Mouse (Mus musculus) left cerebral cortex, adult 2 months (tissue): ENCODE measurements around the gene Nhlrc3. TPM values are rescaled to one million over a fixed set of nuclear protein-coding genes. Genes with fewer than 3 reads are reported as not detected.

Experiments used
- DNase-seq, 2 experiments: peaks; one replicate each; pipeline ENCODE4 v3.0.0; 2021 to 2022; ENCODE audit warnings: low spot score in 2 of 2, mixed read lengths in 1 of 2; ENCODE audit errors: extremely low spot score in 1 of 2
- H3K27ac ChIP-seq: fragments of 200-600 bp; 2 replicates; pipeline ENCODE4 v1.8.1; 2022
- H3K4me3 ChIP-seq: fragments of 200-600 bp; 2 replicates; pipeline ENCODE4 v1.8.1; 2022
- CTCF ChIP-seq: fragments of 200-600 bp; IDR thresholded peaks from 2 replicates; pipeline ENCODE4 v1.8.1; 2022; ENCODE audit warnings: antibody characterized with exemption, mild to moderate bottlenecking, moderate library complexity
- intact Hi-C: fragments of 180-260 bp; cut with DNase I; formaldehyde crosslinking; loops from one replicate; pipeline ENCODE4 v1.15.1; 2025
- total RNA-seq, 2 experiments: library from RNA; stranded (reverse); gene quantifications; 2 replicates each; pipeline ENCODE4 v1.2.3; 2021

The Nhlrc3 gene
- total RNA-seq, 2 experiments from 2014 or later: 8.2 to 11.1 TPM

DNA sequence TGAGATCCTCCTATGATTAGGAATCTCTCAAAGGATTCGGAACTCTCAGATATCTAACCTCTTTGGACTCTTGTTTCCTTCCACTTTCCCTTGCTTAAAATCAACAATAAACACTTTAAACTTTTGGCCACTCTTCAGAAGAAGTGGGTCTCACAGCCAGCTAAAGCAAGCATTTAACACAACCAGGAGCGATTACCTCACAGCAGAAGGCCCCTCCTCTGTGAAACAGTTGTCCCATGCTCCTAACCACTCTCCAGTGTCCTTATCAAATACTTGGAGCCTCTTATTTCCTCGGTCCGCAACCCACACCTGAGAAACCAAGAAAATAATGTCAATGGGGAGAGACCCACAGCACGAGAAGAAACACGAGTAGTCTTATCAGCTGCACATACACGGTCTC, 9.8 kb downstream of the Nhlrc3 start:
- intact Hi-C loops: no loop called here
- Histone ChIP-seq H3K27ac (no peak overlapping the region), H3K4me3 (no peak overlapping the region)
- TF ChIP-seq CTCF: no peak
- DNase-seq: no peak

DNA sequence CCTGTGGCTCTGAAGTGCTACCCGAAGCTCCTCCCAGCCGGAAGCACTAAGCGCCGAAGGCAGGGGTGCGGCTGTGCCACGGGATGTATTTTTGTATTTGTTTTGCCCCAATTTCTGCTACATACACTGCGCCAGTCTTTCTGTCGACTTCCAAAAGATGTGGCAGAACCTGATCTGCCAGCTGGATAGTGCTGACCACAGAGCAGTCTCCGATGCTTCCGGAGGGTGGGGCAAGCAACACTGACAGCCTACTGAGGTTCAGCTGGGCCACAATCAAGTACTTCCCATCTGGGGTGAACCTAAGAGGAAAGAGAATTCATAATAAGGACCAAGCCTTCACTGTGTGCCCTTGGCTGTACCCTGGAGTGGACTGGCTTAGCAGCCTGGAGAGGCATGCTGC, 10.8 kb downstream of the Nhlrc3 start:
- TF ChIP-seq CTCF: no peak
- Histone ChIP-seq H3K4me3 (no peak overlapping the region), H3K27ac (no peak overlapping the region)
- DNase-seq: no peak
- intact Hi-C loops: no loop called here

DNA sequence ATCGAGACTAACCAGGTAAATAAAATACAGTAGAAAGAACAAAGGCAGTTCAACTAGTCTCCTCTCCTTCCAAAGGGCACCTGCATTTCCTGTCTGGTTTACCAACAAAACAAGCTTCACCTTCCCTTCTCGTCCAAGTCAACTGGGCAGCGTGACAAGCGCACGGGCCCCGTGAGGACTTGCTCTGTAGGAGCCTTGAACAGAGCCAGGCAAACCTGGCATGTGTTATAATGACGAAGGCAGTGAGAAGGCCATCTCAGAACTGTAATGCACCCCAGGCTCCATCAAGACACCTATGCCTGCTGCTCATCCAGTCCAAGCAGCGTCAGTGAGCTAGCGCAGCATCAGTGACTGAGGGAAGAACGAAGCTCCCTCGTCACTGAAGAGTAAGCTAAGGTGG, 12.5 kb downstream of the Nhlrc3 start:
- Histone ChIP-seq H3K27ac (no peak overlapping the region), H3K4me3 (no peak overlapping the region)
- no peak for TF ChIP-seq CTCF
- peak in 1 of 2 experiments; percentile 7 for DNase-seq
- intact Hi-C loops: no loop called here

DNA sequence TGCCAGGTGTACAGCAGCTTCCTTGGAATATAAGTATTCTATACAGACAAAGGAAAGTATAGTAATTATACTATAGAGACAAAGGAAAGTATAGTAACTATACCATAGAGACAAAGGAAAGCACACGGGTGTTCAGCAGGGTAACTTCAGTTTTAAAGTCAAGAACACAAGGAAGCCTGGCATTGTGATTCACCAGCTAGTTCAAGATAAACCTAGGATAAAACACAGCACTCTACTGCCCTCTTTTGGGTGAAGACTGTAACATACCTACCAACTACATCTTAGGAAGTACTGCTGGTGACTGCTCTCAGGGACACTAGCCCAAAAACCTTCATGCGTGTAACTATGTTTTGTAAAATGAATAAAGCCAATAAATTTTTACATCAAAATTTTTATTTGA, 14.9 kb downstream of the Nhlrc3 start:
- peak; percentile 90 for TF ChIP-seq CTCF
- Histone ChIP-seq H3K27ac (no peak overlapping the region), H3K4me3 (no peak overlapping the region)
- peak in 1 of 2 experiments; percentile 61 for DNase-seq
- intact Hi-C loops: loop anchor here (1.0 to 10.0 kb wide), 2 partner anchors 183 to 419 kb away; no protein-coding TSS in a partner anchor

DNA sequence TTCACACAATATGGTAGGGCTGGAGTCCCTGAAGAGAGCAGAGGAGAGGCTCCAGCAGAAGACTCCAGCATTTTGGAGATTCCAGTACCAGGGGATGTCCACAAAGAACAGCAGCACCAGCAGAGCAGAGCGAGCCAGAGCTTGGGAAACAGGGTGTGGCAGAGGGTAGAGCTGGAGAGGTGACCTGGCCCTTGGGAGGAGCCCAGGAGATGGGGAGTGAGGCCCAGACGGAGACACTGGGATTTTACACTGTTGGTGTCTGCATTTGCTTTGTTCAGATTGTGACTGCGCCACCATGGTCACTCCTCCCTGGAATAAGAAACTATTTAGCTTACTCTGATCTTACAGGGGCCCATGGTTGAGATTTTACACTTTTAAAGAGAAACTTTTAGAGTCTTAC, 16.3 kb downstream of the Nhlrc3 start:
- peak in 1 of 2 experiments; percentile 7 for DNase-seq
- H3K4me3 ChIP-seq: no peak overlapping the region
- TF ChIP-seq CTCF: no peak
- intact Hi-C loops: loop anchor here (10.0 kb wide), 1 partner anchor 182 kb away; no protein-coding TSS in a partner anchor
- H3K27ac ChIP-seq: no peak overlapping the region

DNA sequence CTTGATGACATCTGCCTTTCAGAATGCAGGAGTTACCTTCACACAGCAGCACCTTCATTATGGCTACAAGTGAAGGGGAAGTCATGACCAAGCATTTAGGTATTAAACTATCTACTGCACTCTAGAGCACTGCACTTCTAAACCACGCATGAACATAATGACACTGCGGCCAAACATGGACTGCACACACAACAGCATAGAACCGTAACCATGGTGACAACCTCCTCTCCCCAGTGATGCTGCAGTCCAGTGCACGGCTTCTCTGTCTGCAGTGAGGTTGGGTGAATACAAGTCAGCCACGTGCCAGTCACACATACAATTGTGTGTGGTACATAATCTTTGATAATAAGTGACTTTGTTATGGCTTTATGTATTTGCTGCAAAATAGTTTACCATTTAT, 17.6 kb downstream of the Nhlrc3 start:
- H3K27ac ChIP-seq: no peak overlapping the region
- intact Hi-C loops: loop anchor here (10.0 kb wide), 1 partner anchor 181 kb away; no protein-coding TSS in a partner anchor
- TF ChIP-seq CTCF: no peak
- H3K4me3 ChIP-seq: no peak overlapping the region
- DNase-seq: no peak

DNA sequence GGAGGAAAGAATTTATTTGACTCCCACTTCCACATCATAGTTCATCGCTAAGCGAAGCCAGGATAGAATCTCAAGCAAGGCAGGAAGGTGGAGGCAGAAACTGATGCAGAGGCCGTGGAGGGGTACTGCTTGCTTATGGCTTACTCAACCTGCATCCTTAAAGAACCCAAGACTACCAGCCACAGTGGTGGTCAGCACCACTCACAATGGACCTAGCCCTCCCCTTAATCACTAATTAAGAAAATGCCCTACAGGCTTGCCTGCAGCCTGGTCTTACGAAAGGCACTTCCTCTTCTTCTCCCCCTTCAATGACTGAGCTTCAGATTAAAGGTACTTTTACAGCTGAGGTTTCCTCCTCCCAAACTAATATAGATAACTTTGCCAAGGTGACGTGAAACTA, 26.6 kb downstream of the Nhlrc3 start:
- no peak for DNase-seq
- no peak for TF ChIP-seq CTCF
- no peak overlapping the region for H3K4me3 ChIP-seq
- H3K27ac ChIP-seq: no peak overlapping the region
- intact Hi-C loops: no loop called here

DNA sequence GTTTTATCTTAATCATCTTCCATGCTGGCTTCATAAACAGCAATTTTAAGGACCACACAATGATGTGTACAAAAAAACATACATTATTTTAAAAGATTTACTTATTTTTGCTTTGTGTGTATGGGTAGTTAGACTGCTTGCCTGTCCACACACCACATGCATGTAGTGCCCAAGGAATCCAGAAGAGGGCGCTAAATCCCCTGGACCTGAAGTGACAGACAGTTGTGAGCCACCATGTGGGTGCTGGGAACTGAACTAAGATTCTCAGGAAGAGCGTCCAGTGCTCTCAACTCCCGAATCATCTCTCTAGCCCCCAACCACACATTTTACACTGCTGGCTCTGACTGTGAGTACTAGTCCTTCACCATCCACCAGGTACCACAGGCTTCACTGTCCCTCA, 28.5 kb downstream of the Nhlrc3 start:
- H3K27ac ChIP-seq: no peak overlapping the region
- no peak; the same call in 1 of the 2 replicates for TF ChIP-seq CTCF
- peak in 1 of 2 experiments; percentile 1 for DNase-seq
- no peak overlapping the region for H3K4me3 ChIP-seq
- intact Hi-C loops: loop anchor here (1.0 kb wide), 1 partner anchor 9 kb away; no protein-coding TSS in a partner anchor

DNA sequence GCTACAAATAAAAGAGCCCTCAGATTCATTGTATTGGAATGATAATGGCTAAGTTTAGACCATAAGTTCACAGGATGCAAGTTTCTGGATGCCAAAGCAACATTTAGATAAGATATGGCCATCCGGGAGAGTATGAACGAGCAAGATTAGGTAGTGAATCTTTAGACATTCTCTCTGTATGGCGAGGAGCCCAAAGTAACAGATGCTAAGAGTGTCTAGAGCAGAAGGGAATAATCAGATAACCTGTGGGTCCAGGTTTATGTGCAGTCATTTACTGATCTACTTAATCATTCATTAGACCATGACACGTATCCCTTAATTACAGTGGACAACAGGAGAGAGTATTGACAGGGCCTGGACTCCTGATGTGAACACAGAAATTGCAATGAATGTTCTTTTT, 39.6 kb downstream of the Nhlrc3 start:
- TF ChIP-seq CTCF: no peak
- no peak overlapping the region for H3K4me3 ChIP-seq
- intact Hi-C loops: no loop called here
- H3K27ac ChIP-seq: no peak overlapping the region
- no peak for DNase-seq

DNA sequence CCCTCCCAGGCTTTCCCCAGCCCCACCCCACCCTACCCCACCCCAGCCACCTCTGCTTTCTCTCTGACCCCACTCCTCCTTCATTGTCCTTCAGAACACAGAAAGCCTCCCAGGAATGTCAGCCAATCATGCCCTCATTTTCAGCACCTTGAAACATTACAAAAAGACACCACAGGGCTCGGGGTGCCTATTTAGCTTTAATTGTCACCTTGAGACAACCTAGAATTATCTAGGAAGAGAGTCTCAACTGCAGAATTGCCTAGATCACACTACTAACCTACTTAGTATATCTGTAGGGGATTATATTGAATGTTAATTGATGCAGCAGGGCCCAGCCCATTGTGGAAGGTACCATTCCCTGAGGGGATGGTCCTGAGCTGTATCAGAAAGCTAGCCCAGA, 40.4 kb downstream of the Nhlrc3 start:
- no peak overlapping the region for H3K27ac ChIP-seq
- DNase-seq: no peak

DNA sequence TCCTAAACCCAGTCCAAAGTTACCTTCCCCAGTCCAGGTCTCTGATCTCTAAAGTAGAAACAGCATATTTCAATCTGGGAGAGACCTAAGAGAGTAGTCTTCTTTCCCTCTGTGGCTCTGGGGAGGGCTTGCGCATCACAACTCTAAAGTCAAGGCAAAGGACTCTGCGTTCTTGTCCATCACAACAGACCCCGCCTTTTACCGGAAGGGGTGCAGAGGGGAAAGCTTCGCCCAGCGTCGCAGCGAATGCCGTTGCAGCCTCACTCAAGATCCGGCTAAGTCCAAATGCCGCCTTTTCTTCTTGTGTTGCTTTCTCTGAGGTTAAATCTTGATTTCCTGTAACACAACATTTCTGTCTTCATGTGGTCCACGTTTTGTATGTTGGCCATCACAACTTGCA, 41.5 kb downstream of the Nhlrc3 start:
- intact Hi-C loops: no loop called here
- no peak for DNase-seq
- TF ChIP-seq CTCF: no peak
- no peak overlapping the region for H3K4me3 ChIP-seq
- no peak overlapping the region for H3K27ac ChIP-seq

More for the DNA sequence above, 40.4 kb downstream of the Nhlrc3 start:
- TF ChIP-seq CTCF: no peak
- intact Hi-C loops: no loop called here
- H3K4me3 ChIP-seq: no peak overlapping the region

DNA sequence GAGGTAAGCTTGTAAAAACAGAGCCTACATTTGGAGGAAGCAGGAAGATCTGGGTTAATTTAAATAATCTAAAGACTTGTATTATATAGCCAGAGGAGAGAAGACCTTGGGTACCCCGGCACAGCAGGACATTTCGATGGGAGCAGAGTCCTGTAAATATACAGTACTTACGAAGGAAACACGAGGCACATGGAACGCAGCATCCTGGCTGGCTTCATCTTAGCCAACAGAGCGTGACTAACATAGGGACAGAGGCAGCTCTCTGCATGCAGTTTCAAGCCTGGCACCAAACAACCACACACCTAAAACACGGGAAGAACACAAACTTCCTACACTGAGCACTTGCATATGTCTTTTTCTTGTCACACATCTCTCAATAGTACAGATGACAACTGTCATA, 45.4 kb downstream of the Nhlrc3 start:
- intact Hi-C loops: no loop called here
- TF ChIP-seq CTCF: no peak
- DNase-seq: no peak
- H3K4me3 ChIP-seq: no peak overlapping the region
- no peak overlapping the region for H3K27ac ChIP-seq

DNA sequence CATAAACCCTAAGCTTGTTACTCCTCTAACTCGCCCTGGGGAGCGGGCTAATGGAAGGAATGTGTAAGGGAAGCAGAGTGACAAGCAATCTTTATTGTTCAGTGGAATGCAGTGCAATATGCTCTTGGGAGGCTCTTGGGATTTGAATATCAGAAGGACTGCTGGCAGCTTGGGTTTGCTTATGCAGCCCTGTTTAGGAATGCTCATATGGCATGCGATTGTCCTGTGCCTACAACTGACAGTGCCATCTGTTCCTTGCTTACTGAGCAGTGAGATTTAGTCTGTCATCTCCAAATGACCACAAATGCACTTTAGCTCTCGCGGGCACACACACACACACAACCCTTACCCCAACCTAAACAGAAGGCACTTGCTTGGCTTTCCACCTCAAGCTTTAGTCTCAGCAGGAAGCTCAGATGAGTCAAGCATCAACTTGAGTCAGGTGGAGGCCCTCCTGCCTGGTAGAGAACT, 47.1 kb downstream of the Nhlrc3 start:
- DNase-seq: peak in 1 of 2 experiments; percentile 13
- no peak for TF ChIP-seq CTCF
- Histone ChIP-seq H3K4me3 (no peak overlapping the region), H3K27ac (no peak overlapping the region)
- intact Hi-C loops: no loop called here
